ENCODE assay signal across 21 mouse cellular contexts in genomic region chr2:148386476-148386875, GRCm38 (mm10). TPM values are rescaled to one million over a fixed set of nuclear protein-coding genes. Genes with fewer than 3 reads are reported as not detected.
DNase-seq lines count a peak whose midpoint lies in the region; ATAC-seq lines count a peak whose summit lies in the region.
"Had no signal": no experiment of that assay in that cellular context is flagged by ENCODE, and none has a peak within 500 bp of the region (broad histone marks: within the 10 kb centered on the region; RNA-seq: fewer than 3 reads in every experiment).

No protein-coding gene starts in this region.

- no peaks in the 10 kb centered on the region for H3K4me1 ChIP-seq in embryonic facial prominence, embryonic 11.5 days (ENCODE audit: control insufficient read depth, insufficient read depth, low read length)
- H3K4me1 ChIP-seq in embryonic facial prominence, embryonic 10.5 days = peaks cover 13% of the 10 kb centered on the region; the same call in 1 of the 2 replicates
- H3K4me1 ChIP-seq in midbrain, embryonic 11.5 days (ENCODE audit: control insufficient read depth, insufficient read depth, low read length) = no peaks in the 10 kb centered on the region
- no peaks in the 10 kb centered on the region for H3K4me1 ChIP-seq in midbrain, embryonic 15.5 days
- H3K4me1 ChIP-seq: embryonic facial prominence, embryonic 12.5 days; embryonic facial prominence, embryonic 15.5 days; forebrain, embryonic 10.5 days; forebrain, embryonic 12.5 days had no signal

- no peaks in the 10 kb centered on the region for H3K27me3 ChIP-seq in embryonic facial prominence, embryonic 11.5 days (ENCODE audit: control insufficient read depth, insufficient read depth, low read length)
- no peaks in the 10 kb centered on the region for H3K27me3 ChIP-seq in embryonic facial prominence, embryonic 10.5 days (replicated peaks; ENCODE audit: low read depth, poor library complexity, severe bottlenecking)
- no peaks in the 10 kb centered on the region for H3K27me3 ChIP-seq in midbrain, embryonic 11.5 days (ENCODE audit: control insufficient read depth, insufficient read depth, low read length)
- H3K27me3 ChIP-seq in midbrain, embryonic 15.5 days (replicated peaks) = no peaks in the 10 kb centered on the region
- H3K27me3 ChIP-seq: embryonic facial prominence, embryonic 12.5 days; embryonic facial prominence, embryonic 15.5 days; forebrain, embryonic 12.5 days had no signal

- H3K27ac ChIP-seq in embryonic facial prominence, embryonic 11.5 days (replicated peaks; ENCODE audit: low read depth, low read length) = no peak overlapping the region
- no peak overlapping the region for H3K27ac ChIP-seq in embryonic facial prominence, embryonic 10.5 days (replicated peaks)
- H3K27ac ChIP-seq in midbrain, embryonic 11.5 days (ENCODE audit: low read depth, low read length) = no peak overlapping the region
- H3K27ac ChIP-seq in midbrain, embryonic 15.5 days = no peak overlapping the region
- H3K27ac ChIP-seq: embryonic facial prominence, embryonic 12.5 days; embryonic facial prominence, embryonic 15.5 days; forebrain, embryonic 10.5 days; forebrain, embryonic 12.5 days had no signal

- H3K4me2 ChIP-seq in embryonic facial prominence, embryonic 11.5 days (ENCODE audit: low read depth, low read length) = no peak overlapping the region
- H3K4me2 ChIP-seq in midbrain, embryonic 11.5 days = no peak overlapping the region
- no peak overlapping the region for H3K4me2 ChIP-seq in midbrain, embryonic 15.5 days
- H3K4me2 ChIP-seq: embryonic facial prominence, embryonic 12.5 days; embryonic facial prominence, embryonic 15.5 days; forebrain, embryonic 12.5 days had no signal

- no peak overlapping the region for H3K4me3 ChIP-seq in embryonic facial prominence, embryonic 11.5 days (ENCODE audit: low read depth, low read length)
- no peak overlapping the region for H3K4me3 ChIP-seq in embryonic facial prominence, embryonic 10.5 days
- H3K4me3 ChIP-seq in midbrain, embryonic 11.5 days (ENCODE audit: low read depth, low read length) = no peak overlapping the region
- no peak overlapping the region for H3K4me3 ChIP-seq in midbrain, embryonic 15.5 days
- H3K4me3 ChIP-seq: embryonic facial prominence, embryonic 12.5 days; embryonic facial prominence, embryonic 15.5 days; erythroblast, embryonic 14.5 days; forebrain, embryonic 10.5 days; forebrain, embryonic 12.5 days had no signal

- 53% methylated on average over 3 of the region's 3 CpGs for WGBS in embryonic facial prominence, embryonic 11.5 days
- 60% methylated on average over 3 of the region's 3 CpGs for WGBS in embryonic facial prominence, embryonic 10.5 days
- 75% methylated on average over 3 of the region's 3 CpGs for WGBS in midbrain, embryonic 11.5 days
- WGBS in midbrain, embryonic 15.5 days = 89% methylated on average over 3 of the region's 3 CpGs

- no peaks in the 10 kb centered on the region for H3K9me3 ChIP-seq in embryonic facial prominence, embryonic 11.5 days (replicated peaks; ENCODE audit: control insufficient read depth, low read length)
- no peaks in the 10 kb centered on the region for H3K9me3 ChIP-seq in embryonic facial prominence, embryonic 10.5 days
- no peaks in the 10 kb centered on the region for H3K9me3 ChIP-seq in midbrain, embryonic 11.5 days (ENCODE audit: control insufficient read depth, low read length)
- H3K9me3 ChIP-seq in midbrain, embryonic 15.5 days = no peaks in the 10 kb centered on the region
- H3K9me3 ChIP-seq: embryonic facial prominence, embryonic 12.5 days; embryonic facial prominence, embryonic 15.5 days; forebrain, embryonic 10.5 days; forebrain, embryonic 12.5 days had no signal

- H3K9ac ChIP-seq in embryonic facial prominence, embryonic 11.5 days (replicated peaks; ENCODE audit: low read length) = no peak overlapping the region
- H3K9ac ChIP-seq in midbrain, embryonic 11.5 days (ENCODE audit: low read length) = no peak overlapping the region
- H3K9ac ChIP-seq in midbrain, embryonic 15.5 days = no peak overlapping the region
- H3K9ac ChIP-seq: embryonic facial prominence, embryonic 12.5 days; embryonic facial prominence, embryonic 15.5 days; forebrain, embryonic 12.5 days had no signal

- ATAC-seq in embryonic facial prominence, embryonic 11.5 days (replicated peaks; ENCODE audit: insufficient number of reproducible peaks, low FRiP score, low TSS enrichment, low read depth) = no peak
- ATAC-seq in midbrain, embryonic 11.5 days (ENCODE audit: low FRiP score) = no peak
- no peak for ATAC-seq in midbrain, embryonic 15.5 days (replicated peaks)
- ATAC-seq: forebrain, embryonic 14.5 days; forebrain, embryonic 16.5 days had no signal

- DNase-seq in embryonic facial prominence, embryonic 11.5 days (ENCODE audit: low spot score) = peak; percentile 58
- DNase-seq in embryonic facial prominence, embryonic 10.5 days (ENCODE audit: low spot score) = no peak
- DNase-seq in midbrain, embryonic 11.5 days (ENCODE audit: low spot score, missing footprints) = peak; percentile 53
- DNase-seq in cerebellum, adult 11-12 months = no peak
- DNase-seq: adrenal gland, adult 2 months; adrenal gland, postnatal 10 days; adrenal gland, postnatal 25 days; cerebellum, adult 11 months; cerebellum, adult 2 months; cerebellum, adult 9-10 months; cerebellum, postnatal 10 days; cerebellum, postnatal 25 days had no signal

- H3K36me3 ChIP-seq in embryonic facial prominence, embryonic 11.5 days (replicated peaks; ENCODE audit: control insufficient read depth, insufficient read depth, low read depth, low read length) = no peaks in the 10 kb centered on the region
- no peaks in the 10 kb centered on the region for H3K36me3 ChIP-seq in embryonic facial prominence, embryonic 10.5 days (replicated peaks)
- no peaks in the 10 kb centered on the region for H3K36me3 ChIP-seq in midbrain, embryonic 11.5 days (ENCODE audit: control insufficient read depth, insufficient read depth, low read length)
- no peaks in the 10 kb centered on the region for H3K36me3 ChIP-seq in midbrain, embryonic 15.5 days (replicated peaks)
- H3K36me3 ChIP-seq: embryonic facial prominence, embryonic 12.5 days; embryonic facial prominence, embryonic 15.5 days; forebrain, embryonic 10.5 days; forebrain, embryonic 12.5 days had no signal

RNA-seq across cellular contexts. Expression of gene Sstr4, which starts 8.7 kb away (rescaled TPM):
- polyA plus RNA-seq in embryonic facial prominence, embryonic 11.5 days (2014; fragmentation: Nextera tagmentation; extraction: Ambion mirVana) = 2.2 and 2.5 TPM in 2 replicates
- polyA plus RNA-seq in embryonic facial prominence, embryonic 10.5 days (2016; fragmentation: Nextera tagmentation; extraction: Ambion mirVana) = 0.85 and 1.0 TPM in 2 replicates
- 1.4 and 2.2 TPM in 2 replicates for polyA plus RNA-seq in midbrain, embryonic 11.5 days (2014; fragmentation: Nextera tagmentation; extraction: Ambion mirVana)
- 3.4 and 3.9 TPM in 2 replicates for polyA plus RNA-seq in midbrain, embryonic 15.5 days (2015; fragmentation: Nextera tagmentation; extraction: Ambion mirVana)
- polyA plus RNA-seq: C2C12; erythroblast, embryonic 14.5 days had no signal

RNA-seq across cellular contexts. Expression of gene Thbd, which starts 21.5 kb away (rescaled TPM):
- 12.9 and 13.8 TPM in 2 replicates for polyA plus RNA-seq in embryonic facial prominence, embryonic 11.5 days (2014; fragmentation: Nextera tagmentation; extraction: Ambion mirVana)
- polyA plus RNA-seq in embryonic facial prominence, embryonic 10.5 days (2016; fragmentation: Nextera tagmentation; extraction: Ambion mirVana) = 6.3 and 7.3 TPM in 2 replicates
- polyA plus RNA-seq in midbrain, embryonic 11.5 days (2014; fragmentation: Nextera tagmentation; extraction: Ambion mirVana) = 16.3 and 21.0 TPM in 2 replicates
- polyA plus RNA-seq in midbrain, embryonic 15.5 days (2015; fragmentation: Nextera tagmentation; extraction: Ambion mirVana) = 13.0 and 14.6 TPM in 2 replicates
- polyA plus RNA-seq: erythroblast, embryonic 14.5 days had no signal

RNA-seq across cellular contexts. Expression of gene Cd93, which starts 56.9 kb away (rescaled TPM):
- 7.2 and 7.4 TPM in 2 replicates for polyA plus RNA-seq in embryonic facial prominence, embryonic 11.5 days (2014; fragmentation: Nextera tagmentation; extraction: Ambion mirVana)
- 5.1 and 5.6 TPM in 2 replicates for polyA plus RNA-seq in embryonic facial prominence, embryonic 10.5 days (2016; fragmentation: Nextera tagmentation; extraction: Ambion mirVana)
- 5.9 and 7.3 TPM in 2 replicates for polyA plus RNA-seq in midbrain, embryonic 11.5 days (2014; fragmentation: Nextera tagmentation; extraction: Ambion mirVana)
- 8.1 and 8.7 TPM in 2 replicates for polyA plus RNA-seq in midbrain, embryonic 15.5 days (2015; fragmentation: Nextera tagmentation; extraction: Ambion mirVana)

Comparison
In these comparisons a context has a peak if more than half of its experiments do, and no peak if none do; other contexts are left out.
1. DNase-seq: peak in embryonic facial prominence, embryonic 11.5 days (single experiment) and midbrain, embryonic 11.5 days (single experiment); none in embryonic facial prominence, embryonic 10.5 days (single experiment) and cerebellum, adult 11-12 months (single experiment).